Mouse (Mus musculus): ENCODE data around the gene Tlr7. TPM values are rescaled to one million over a fixed set of nuclear protein-coding genes. Genes with fewer than 3 reads are reported as not detected.

Gene Tlr7
- polyA plus RNA-seq, 2 experiments, result 0.85 to 0.94 TPM

DNA sequence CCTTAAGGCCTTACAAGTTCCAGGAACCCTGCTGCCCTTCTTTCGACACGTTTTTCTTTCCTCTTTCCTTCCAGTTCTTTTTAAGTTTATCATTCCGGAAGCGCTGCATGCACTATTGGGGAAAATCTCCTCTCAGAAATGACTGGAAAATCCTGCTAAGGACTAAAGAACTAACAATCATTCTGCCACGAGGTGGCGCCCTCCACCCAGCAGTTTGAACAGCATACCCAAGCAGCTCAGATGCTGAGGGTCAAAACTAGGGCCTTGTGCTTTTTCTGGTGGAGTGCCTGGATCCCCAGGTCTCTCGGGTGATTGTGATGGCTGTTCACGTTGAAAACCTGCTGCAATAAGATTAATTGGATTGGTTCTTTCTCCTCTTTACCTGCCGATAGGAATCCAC is 53.4 kb downstream of the Tlr7 start:
- peaks cover 4% of the 10 kb centered on the region; the same call in 1 of the 2 replicates for H3K27me3 ChIP-seq (ENCODE audit: control insufficient read depth, insufficient read depth, low read length)
- no peak for TF ChIP-seq POLR2A (IDR thresholded peaks at IDR 0.05; ENCODE audit: borderline replicate concordance, extremely low read depth, insufficient read depth, insufficient read length)
- H3K27ac ChIP-seq (replicated peaks; ENCODE audit: low read depth, low read length), result no peak overlapping the region
- H3K9ac ChIP-seq (ENCODE audit: low read depth, low read length, severe bottlenecking), result no peak overlapping the region
- peak; percentile 78 for DNase-seq (ENCODE audit: low spot score)
- H3K9me3 ChIP-seq (ENCODE audit: control insufficient read depth, low read length), result no peaks in the 10 kb centered on the region
- H3K4me3 ChIP-seq (replicated peaks; ENCODE audit: low read length), result no peak overlapping the region
- WGBS, result 18% methylated on average over 9 of the region's 9 CpGs
- peak overlapping the region; percentile 16; the same call in 1 of the 2 replicates for H3K4me2 ChIP-seq (replicated peaks; ENCODE audit: low read depth, low read length, severe bottlenecking)
- no peaks in the 10 kb centered on the region for H3K36me3 ChIP-seq (ENCODE audit: control insufficient read depth, insufficient read depth, low read length)
- H3K4me1 ChIP-seq (ENCODE audit: control insufficient read depth, insufficient read depth, low read length), result no peaks in the 10 kb centered on the region
- peak; percentile 55; the same call in 1 of the 2 replicates for ATAC-seq (ENCODE audit: low FRiP score, low read depth)

GRCm38 (mm10) chrX:167276551-167276950 is 53.8 kb downstream of the Tlr7 start:
- H3K27ac ChIP-seq (replicated peaks; ENCODE audit: low read depth, low read length), result no peak overlapping the region
- H3K9ac ChIP-seq (ENCODE audit: low read depth, low read length, severe bottlenecking), result no peak overlapping the region
- H3K4me2 ChIP-seq (replicated peaks; ENCODE audit: low read depth, low read length, severe bottlenecking), result peak overlapping the region; percentile 16; the same call in 1 of the 2 replicates
- H3K9me3 ChIP-seq (ENCODE audit: control insufficient read depth, low read length), result no peaks in the 10 kb centered on the region
- H3K4me3 ChIP-seq (replicated peaks; ENCODE audit: low read length), result no peak overlapping the region
- WGBS, result 46% methylated on average over 10 of the region's 10 CpGs
- H3K27me3 ChIP-seq (ENCODE audit: control insufficient read depth, insufficient read depth, low read length), result peaks cover 4% of the 10 kb centered on the region; the same call in 1 of the 2 replicates
- H3K36me3 ChIP-seq (ENCODE audit: control insufficient read depth, insufficient read depth, low read length), result no peaks in the 10 kb centered on the region
- no peaks in the 10 kb centered on the region for H3K4me1 ChIP-seq (ENCODE audit: control insufficient read depth, insufficient read depth, low read length)
- ATAC-seq (ENCODE audit: low FRiP score, low read depth) (no peak), DNase-seq (ENCODE audit: low spot score) (no peak)
- no peak for TF ChIP-seq POLR2A (IDR thresholded peaks at IDR 0.05; ENCODE audit: borderline replicate concordance, extremely low read depth, insufficient read depth, insufficient read length)

- no peak within 1 kb of the TSS for H3K9ac ChIP-seq (ENCODE audit: low read depth, low read length, severe bottlenecking)
- H3K36me3 ChIP-seq (ENCODE audit: control insufficient read depth, insufficient read depth, low read length), result no peaks in the 10 kb centered on the region
- H3K4me1 ChIP-seq (ENCODE audit: control insufficient read depth, insufficient read depth, low read length), result no peaks in the 10 kb centered on the region
- no peak within 1 kb of the TSS for H3K4me2 ChIP-seq (replicated peaks; ENCODE audit: low read depth, low read length, severe bottlenecking)
- no peak for TF ChIP-seq POLR2A (IDR thresholded peaks at IDR 0.05; ENCODE audit: borderline replicate concordance, extremely low read depth, insufficient read depth, insufficient read length)
- WGBS, result 73% methylated on average over 4 of the region's 4 CpGs
- H3K9me3 ChIP-seq (ENCODE audit: control insufficient read depth, low read length), result no peaks in the 10 kb centered on the region
- no peak within 1 kb of the TSS for H3K27ac ChIP-seq (replicated peaks; ENCODE audit: low read depth, low read length)
- ATAC-seq (ENCODE audit: low FRiP score, low read depth), result no peak
- no peak within 1 kb of the TSS for H3K4me3 ChIP-seq (replicated peaks; ENCODE audit: low read length)
- no peak for DNase-seq (ENCODE audit: low spot score)
- no peaks in the 10 kb centered on the region for H3K27me3 ChIP-seq (ENCODE audit: control insufficient read depth, insufficient read depth, low read length)
These were observed 66.3 kb downstream of the Tlr7 start, which contains the start of gene Tlr8 for GRCm38 (mm10) chrX:167264086-167264485. Gene Tlr8 (minus strand): TSS chrX:167264329.

- DNase-seq (ENCODE audit: low spot score), result no peak
- H3K4me2 ChIP-seq (replicated peaks; ENCODE audit: low read depth, low read length, severe bottlenecking), result no peak overlapping the region
- ATAC-seq (ENCODE audit: low FRiP score, low read depth), result no peak
- H3K4me3 ChIP-seq (replicated peaks; ENCODE audit: low read length), result no peak overlapping the region
- no peaks in the 10 kb centered on the region for H3K36me3 ChIP-seq (ENCODE audit: control insufficient read depth, insufficient read depth, low read length)
- H3K27ac ChIP-seq (replicated peaks; ENCODE audit: low read depth, low read length), result no peak overlapping the region
- 90% methylated on average over 4 of the region's 4 CpGs for WGBS
- TF ChIP-seq POLR2A (IDR thresholded peaks at IDR 0.05; ENCODE audit: borderline replicate concordance, extremely low read depth, insufficient read depth, insufficient read length), result no peak
- H3K9me3 ChIP-seq (ENCODE audit: control insufficient read depth, low read length), result no peaks in the 10 kb centered on the region
- no peaks in the 10 kb centered on the region for H3K4me1 ChIP-seq (ENCODE audit: control insufficient read depth, insufficient read depth, low read length)
- no peak overlapping the region for H3K9ac ChIP-seq (ENCODE audit: low read depth, low read length, severe bottlenecking)
- H3K27me3 ChIP-seq (ENCODE audit: control insufficient read depth, insufficient read depth, low read length), result no peaks in the 10 kb centered on the region
These were observed 66.8 kb downstream of the Tlr7 start for GRCm38 (mm10) chrX:167263530-167263929.

Other genes starting within 250 kb of the Tlr7 start
- gene Tmsb4x, start 121.2 kb downstream of the Tlr7 start, polyA plus RNA-seq (2012; rRNA removed), result 823 and 1,445 TPM in 2 replicates
- 2,522 and 2,721 TPM in 2 replicates for gene Tmsb4x, start 121.2 kb downstream of the Tlr7 start, polyA plus RNA-seq (2014; fragmentation: Nextera tagmentation; extraction: Ambion mirVana)
- gene Tlr8, start 66.2 kb downstream of the Tlr7 start, polyA plus RNA-seq (2012; rRNA removed), result 0.57 and 0.83 TPM in 2 replicates
- gene Tlr8, start 66.2 kb downstream of the Tlr7 start, polyA plus RNA-seq (2014; fragmentation: Nextera tagmentation; extraction: Ambion mirVana), result 0.67 and 1.2 TPM in 2 replicates
- 9.7 and 9.9 TPM in 2 replicates for gene Prps2, start 52.2 kb upstream of the Tlr7 start, polyA plus RNA-seq (2012; rRNA removed)
- gene Prps2, start 52.2 kb upstream of the Tlr7 start, polyA plus RNA-seq (2014; fragmentation: Nextera tagmentation; extraction: Ambion mirVana), result 13.3 and 13.7 TPM in 2 replicates